Mouse (Mus musculus) stomach, embryonic 16.5 days (tissue): ENCODE measurements around the gene Mrpl33. TPM values are rescaled to one million over a fixed set of nuclear protein-coding genes. Genes with fewer than 3 reads are reported as not detected.

ENCODE experiments used
- ATAC-seq: fragments of 200-750 bp; cut with Nextera tagmentation; 2 replicates; pipeline ENCODE4 v1.8.0; 2017; ENCODE audit warnings: moderate number of reproducible peaks, moderate TSS enrichment; ENCODE audit not compliant: insufficient read depth, low FRiP score
- H3K27ac ChIP-seq: fragments of 300-500 bp; sonication (generic); 2 replicates; pipeline ENCODE4 v1.5.1; 2014; ENCODE audit warnings: low read length
- H3K27me3 ChIP-seq: fragments of 300-500 bp; sonication (generic); 2 replicates; pipeline ENCODE4 v1.6.1; 2014; ENCODE audit warnings: low read length, control low read depth, mixed read lengths; ENCODE audit not compliant: control insufficient read depth, insufficient read depth
- H3K36me3 ChIP-seq: fragments of 300-500 bp; sonication (generic); 2 replicates; pipeline ENCODE4 v1.6.1; 2014; ENCODE audit warnings: low read length; ENCODE audit not compliant: control insufficient read depth, insufficient read depth
- H3K4me1 ChIP-seq: fragments of 300-500 bp; sonication (generic); 2 replicates; pipeline ENCODE4 v1.6.1; 2014; ENCODE audit warnings: low read length, control low read depth, mixed read lengths; ENCODE audit not compliant: control insufficient read depth, insufficient read depth
- H3K4me2 ChIP-seq: fragments of 300-500 bp; sonication (generic); 2 replicates; pipeline ENCODE4 v1.6.1; 2014; ENCODE audit warnings: low read depth, low read length, mixed read lengths
- H3K4me3 ChIP-seq: fragments of 300-500 bp; sonication (generic); replicated peaks from 2 replicates; pipeline ENCODE4 v1.5.1; 2014; ENCODE audit warnings: mild to moderate bottlenecking, low read length
- H3K9ac ChIP-seq: fragments of 300-500 bp; sonication (generic); 2 replicates; pipeline ENCODE4 v1.6.1; 2014; ENCODE audit warnings: low read length
- H3K9me3 ChIP-seq: fragments of 300-500 bp; sonication (generic); replicated peaks from 2 replicates; pipeline ENCODE4 v1.6.1; 2016; ENCODE audit warnings: low read length, control low read depth; ENCODE audit not compliant: control insufficient read depth
- WGBS: fragments of 180-500 bp; shearing (Covaris S2); extraction: QIAGEN DNeasy Blood & Tissue Kit; methylation state at CpG from one replicate; pipeline ENCODE4 v1.1.7; 2014; 5-methylcytosine and 5-hydroxymethylcytosine counted together
- polyA plus RNA-seq: library from polyadenylated mRNA; unstranded; fragments of >200 nt; fragmentation: Nextera tagmentation; extraction: Ambion mirVana; gene quantifications from 2 replicates; pipeline ENCODE4 v1.2.1, GENCODE M21; 2015

Gene Mrpl33
- polyA plus RNA-seq, result 313 and 319 TPM in 2 replicates

DNA sequence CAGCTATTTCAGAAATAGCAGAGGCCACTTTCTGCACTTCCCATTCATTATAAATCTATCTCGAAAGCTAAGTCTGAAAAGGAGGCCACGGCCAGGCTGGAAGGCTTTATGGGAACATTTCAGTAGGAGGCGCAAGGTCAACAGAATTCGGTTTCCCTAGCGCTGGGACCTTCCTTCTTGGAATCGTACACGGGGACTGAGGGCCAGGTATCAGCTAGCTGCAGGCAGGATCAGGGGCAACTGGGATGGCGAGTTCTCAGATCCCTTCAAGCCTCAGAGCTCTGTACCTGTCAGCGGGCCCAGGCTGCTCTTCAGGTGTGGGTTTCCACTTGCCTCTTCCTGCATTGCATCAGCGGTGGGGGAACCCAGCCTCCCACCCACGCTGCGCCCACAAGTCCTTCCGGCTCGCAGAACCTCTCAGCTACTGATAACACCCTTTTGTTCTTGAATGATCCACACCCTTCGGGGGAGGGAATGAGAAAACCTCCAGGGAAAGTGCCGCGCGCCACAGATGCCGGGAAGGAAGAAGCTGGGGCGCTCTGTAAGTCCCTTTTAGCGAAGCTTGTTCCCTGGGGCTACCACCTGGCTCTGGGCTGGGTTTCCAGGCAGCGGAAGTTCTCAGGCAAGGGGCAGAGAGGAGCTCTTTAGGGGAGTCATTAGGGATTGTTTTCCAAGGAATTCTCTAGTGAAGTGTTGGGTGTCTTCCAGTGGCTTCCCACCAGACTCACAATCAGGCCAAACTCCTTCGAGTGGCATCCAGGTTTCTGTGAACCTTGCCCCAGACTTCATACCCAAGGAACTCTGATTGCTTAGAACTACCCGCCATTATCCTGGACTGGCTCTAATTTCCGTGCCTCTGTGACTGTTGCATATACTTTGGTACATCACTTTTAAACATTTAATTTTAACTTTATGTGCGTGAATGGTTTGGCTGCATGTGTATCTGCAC lies at the start of gene Mrpl33:
Gene Mrpl33 (plus strand): TSS at position 455 of the 949 bp plus-strand sequence.
- peak within 1 kb of the TSS; percentile 71 for H3K9ac ChIP-seq
- H3K27ac ChIP-seq, result peak within 1 kb of the TSS; percentile 88
- peak within 1 kb of the TSS; percentile 45 for H3K4me3 ChIP-seq
- H3K36me3 ChIP-seq, result no peaks in the 10 kb centered on the region
- peak within 1 kb of the TSS; percentile 69 for H3K4me2 ChIP-seq
- no peaks in the 10 kb centered on the region for H3K27me3 ChIP-seq
- H3K9me3 ChIP-seq, result no peaks in the 10 kb centered on the region
- 0 out of 2 replicates have a peak, but pooled peaks cover 7% of the 10 kb centered on the region for H3K4me1 ChIP-seq
- ATAC-seq, result peak; percentile 86
- 10% methylated on average over 26 of the region's 26 CpGs for WGBS

GRCm38 (mm10) chr5:31559401-31559800 lies 37.3 kb upstream of the Mrpl33 start:
- no peak overlapping the region for H3K4me2 ChIP-seq
- WGBS, result 56% methylated on average over 1 of the region's 1 CpGs
- no peaks in the 10 kb centered on the region for H3K4me1 ChIP-seq
- ATAC-seq, result no peak
- no peaks in the 10 kb centered on the region for H3K27me3 ChIP-seq
- H3K9me3 ChIP-seq, result no peaks in the 10 kb centered on the region
- H3K9ac ChIP-seq, result no peak overlapping the region
- H3K27ac ChIP-seq, result no peak overlapping the region
- 0 out of 2 replicates have a peak, but pooled peaks cover under 1% of the 10 kb centered on the region for H3K36me3 ChIP-seq
- no peak overlapping the region for H3K4me3 ChIP-seq

- H3K27me3 ChIP-seq, result no peaks in the 10 kb centered on the region
- H3K9me3 ChIP-seq, result no peaks in the 10 kb centered on the region
- H3K36me3 ChIP-seq, result no peaks in the 10 kb centered on the region
- no peaks in the 10 kb centered on the region for H3K4me1 ChIP-seq
- 97% methylated on average over 2 of the region's 2 CpGs for WGBS
- H3K4me2 ChIP-seq, result no peak overlapping the region
- H3K27ac ChIP-seq, result no peak overlapping the region
- no peak for ATAC-seq
- H3K9ac ChIP-seq, result no peak overlapping the region
- no peak overlapping the region for H3K4me3 ChIP-seq
Observed at GRCm38 (mm10) chr5:31560352-31560751, 36.4 kb upstream of the Mrpl33 start.

GRCm38 (mm10) chr5:31562036-31562666 lies 34.6 kb upstream of the Mrpl33 start:
- ATAC-seq, result no peak
- WGBS, result 72% methylated on average over 7 of the region's 7 CpGs
- H3K9ac ChIP-seq, result no peak overlapping the region
- no peaks in the 10 kb centered on the region for H3K9me3 ChIP-seq
- H3K27me3 ChIP-seq, result no peaks in the 10 kb centered on the region
- H3K27ac ChIP-seq, result no peak overlapping the region
- no peaks in the 10 kb centered on the region for H3K36me3 ChIP-seq
- H3K4me2 ChIP-seq, result no peak overlapping the region
- H3K4me1 ChIP-seq, result no peaks in the 10 kb centered on the region
- no peak overlapping the region for H3K4me3 ChIP-seq

GRCm38 (mm10) chr5:31563496-31563895 lies 33.2 kb upstream of the Mrpl33 start:
- no peaks in the 10 kb centered on the region for H3K27me3 ChIP-seq
- peak overlapping the region; percentile 37; the same call in 1 of the 2 replicates for H3K9ac ChIP-seq
- no peak overlapping the region for H3K4me3 ChIP-seq
- H3K27ac ChIP-seq, result peak overlapping the region; percentile 43; the same call in 1 of the 2 replicates
- H3K4me1 ChIP-seq, result no peaks in the 10 kb centered on the region
- no peaks in the 10 kb centered on the region for H3K36me3 ChIP-seq
- H3K4me2 ChIP-seq, result no peak overlapping the region
- 6% methylated on average over 6 of the region's 6 CpGs for WGBS
- no peak for ATAC-seq
- no peaks in the 10 kb centered on the region for H3K9me3 ChIP-seq

- Histone ChIP-seq H3K27ac (peak overlapping the region; percentile 43; the same call in 1 of the 2 replicates), H3K36me3 (no peaks in the 10 kb centered on the region), H3K27me3 (no peaks in the 10 kb centered on the region), H3K9me3 (no peaks in the 10 kb centered on the region), H3K9ac (peak overlapping the region; percentile 37; the same call in 1 of the 2 replicates), H3K4me1 (no peaks in the 10 kb centered on the region), H3K4me2 (no peak overlapping the region), H3K4me3 (no peak overlapping the region)
- WGBS, result 40% methylated on average over 7 of the region's 7 CpGs
- no peak for ATAC-seq
Observed at GRCm38 (mm10) chr5:31563905-31564304, 32.8 kb upstream of the Mrpl33 start.

DNA sequence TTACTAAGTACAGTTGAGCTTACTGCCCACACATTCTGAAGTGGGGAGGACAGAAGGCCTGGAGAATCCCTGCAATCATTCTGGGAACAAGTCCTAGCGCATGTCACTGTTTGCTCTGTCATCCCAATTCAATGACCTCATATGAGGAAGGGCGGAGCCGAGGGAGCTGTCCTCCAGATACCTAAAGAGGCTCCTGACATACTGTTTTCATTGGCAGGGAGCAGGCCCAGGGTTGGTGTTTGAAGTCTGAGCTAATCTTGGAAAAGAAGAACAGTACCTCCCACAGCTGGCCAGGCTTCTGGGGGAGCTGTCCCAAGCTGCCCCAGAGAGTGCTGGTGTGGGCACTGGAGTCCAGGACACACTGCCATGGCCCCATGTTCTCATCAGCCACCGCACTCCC lies 31.8 kb upstream of the Mrpl33 start:
- Histone ChIP-seq H3K36me3 (no peaks in the 10 kb centered on the region), H3K27ac (peak overlapping the region; percentile 53), H3K4me2 (no peak overlapping the region), H3K4me1 (no peaks in the 10 kb centered on the region), H3K9me3 (no peaks in the 10 kb centered on the region), H3K4me3 (no peak overlapping the region), H3K27me3 (no peaks in the 10 kb centered on the region), H3K9ac (no peak overlapping the region)
- 0 out of 2 replicates have a peak, but pooled peaks have one; percentile 12 for ATAC-seq
- 82% methylated on average over 4 of the region's 4 CpGs for WGBS

- H3K36me3 ChIP-seq, result no peaks in the 10 kb centered on the region
- no peak overlapping the region for H3K27ac ChIP-seq
- no peaks in the 10 kb centered on the region for H3K9me3 ChIP-seq
- 91% methylated on average over 7 of the region's 7 CpGs for WGBS
- no peak overlapping the region for H3K9ac ChIP-seq
- no peak for ATAC-seq
- H3K4me3 ChIP-seq, result no peak overlapping the region
- peaks cover 5% of the 10 kb centered on the region for H3K4me1 ChIP-seq
- no peak overlapping the region for H3K4me2 ChIP-seq
- no peaks in the 10 kb centered on the region for H3K27me3 ChIP-seq
Observed at GRCm38 (mm10) chr5:31566026-31566425, 30.7 kb upstream of the Mrpl33 start.

DNA sequence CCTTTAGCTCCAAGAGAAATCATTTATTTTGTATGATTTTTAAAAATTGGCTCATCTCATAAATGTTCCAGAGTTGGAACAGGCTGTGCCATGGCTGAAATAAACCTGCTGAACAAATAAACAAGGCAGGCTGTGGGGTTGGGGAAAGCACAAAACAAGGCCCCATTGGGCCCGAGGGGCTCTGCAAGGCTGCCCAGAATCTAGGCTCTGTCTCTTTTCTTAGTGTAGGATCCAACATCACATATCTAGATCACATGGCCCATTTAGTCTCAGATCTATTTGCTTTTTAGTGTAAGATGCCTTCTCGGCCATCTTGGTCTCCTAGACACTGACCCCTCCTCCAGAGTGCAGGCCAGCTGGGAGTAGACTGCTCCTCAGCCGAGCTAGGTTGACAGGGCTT lies 30.3 kb upstream of the Mrpl33 start:
- WGBS, result 57% methylated on average over 3 of the region's 3 CpGs
- no peaks in the 10 kb centered on the region for H3K9me3 ChIP-seq
- no peak for ATAC-seq
- peaks cover 9% of the 10 kb centered on the region for H3K4me1 ChIP-seq
- no peaks in the 10 kb centered on the region for H3K36me3 ChIP-seq
- H3K9ac ChIP-seq, result no peak overlapping the region
- no peak overlapping the region for H3K4me3 ChIP-seq
- no peak overlapping the region for H3K4me2 ChIP-seq
- H3K27me3 ChIP-seq, result no peaks in the 10 kb centered on the region
- no peak overlapping the region for H3K27ac ChIP-seq
